Mouse (Mus musculus): Measurements from ENCODE around the gene Zfp14. TPM values are rescaled to one million over a fixed set of nuclear protein-coding genes. Genes with fewer than 3 reads are reported as not detected.

Zfp14 gene
- polyA plus RNA-seq, 1 experiment from 2014 or later = 4.1 TPM

- H3K4me3 ChIP-seq (ENCODE audit: low read length) = no peak overlapping the region
- peaks cover 70% of the 10 kb centered on the region for H3K36me3 ChIP-seq (ENCODE audit: control insufficient read depth, insufficient read depth, low read length)
- peak; percentile 39; the same call in 1 of the 2 replicates for ATAC-seq (ENCODE audit: low FRiP score, low TSS enrichment)
- H3K27ac ChIP-seq (ENCODE audit: low read depth, low read length) = no peak overlapping the region
- no peaks in the 10 kb centered on the region for H3K27me3 ChIP-seq (ENCODE audit: control insufficient read depth, insufficient read depth, low read length)
- no peaks in the 10 kb centered on the region for H3K4me1 ChIP-seq (ENCODE audit: control insufficient read depth, insufficient read depth, low read length)
- H3K9ac ChIP-seq (ENCODE audit: low read depth, low read length) = no peak overlapping the region
- no peak overlapping the region for H3K4me2 ChIP-seq (replicated peaks; ENCODE audit: low read depth, low read length)
- H3K9me3 ChIP-seq (ENCODE audit: control insufficient read depth, low read length) = no peaks in the 10 kb centered on the region
- 93% methylated on average over 8 of the region's 8 CpGs for WGBS
These were observed 56.0 kb downstream of the Zfp14 start for GRCm38 (mm10) chr7:29995134-29995533.

- ATAC-seq (ENCODE audit: low FRiP score, low TSS enrichment) = no peak
- WGBS = 95% methylated on average over 9 of the region's 9 CpGs
- Histone ChIP-seq H3K9me3 (ENCODE audit: control insufficient read depth, low read length) (no peaks in the 10 kb centered on the region), H3K9ac (ENCODE audit: low read depth, low read length) (no peak overlapping the region), H3K36me3 (ENCODE audit: control insufficient read depth, insufficient read depth, low read length) (peaks cover 64% of the 10 kb centered on the region), H3K4me3 (ENCODE audit: low read length) (no peak overlapping the region), H3K27ac (ENCODE audit: low read depth, low read length) (no peak overlapping the region), H3K4me1 (ENCODE audit: control insufficient read depth, insufficient read depth, low read length) (no peaks in the 10 kb centered on the region), H3K4me2 (replicated peaks; ENCODE audit: low read depth, low read length) (no peak overlapping the region), H3K27me3 (ENCODE audit: control insufficient read depth, insufficient read depth, low read length) (no peaks in the 10 kb centered on the region)
These were observed 57.8 kb downstream of the Zfp14 start for GRCm38 (mm10) chr7:29993340-29993739.

- ATAC-seq (ENCODE audit: low FRiP score, low TSS enrichment) = no peak
- Histone ChIP-seq H3K4me2 (replicated peaks; ENCODE audit: low read depth, low read length) (no peak overlapping the region), H3K36me3 (ENCODE audit: control insufficient read depth, insufficient read depth, low read length) (peaks cover 63% of the 10 kb centered on the region), H3K4me1 (ENCODE audit: control insufficient read depth, insufficient read depth, low read length) (no peaks in the 10 kb centered on the region), H3K27ac (ENCODE audit: low read depth, low read length) (no peak overlapping the region), H3K9me3 (ENCODE audit: control insufficient read depth, low read length) (no peaks in the 10 kb centered on the region), H3K9ac (ENCODE audit: low read depth, low read length) (no peak overlapping the region), H3K4me3 (ENCODE audit: low read length) (no peak overlapping the region), H3K27me3 (ENCODE audit: control insufficient read depth, insufficient read depth, low read length) (no peaks in the 10 kb centered on the region)
- WGBS = 97% methylated on average over 8 of the region's 8 CpGs
These were observed 58.5 kb downstream of the Zfp14 start for GRCm38 (mm10) chr7:29992698-29993097.

GRCm38 (mm10) chr7:29989031-29989430, 62.1 kb downstream of the Zfp14 start:
- Histone ChIP-seq H3K9me3 (ENCODE audit: control insufficient read depth, low read length) (no peaks in the 10 kb centered on the region), H3K4me1 (ENCODE audit: control insufficient read depth, insufficient read depth, low read length) (0 out of 2 replicates have a peak, but pooled peaks cover 7% of the 10 kb centered on the region), H3K27me3 (ENCODE audit: control insufficient read depth, insufficient read depth, low read length) (no peaks in the 10 kb centered on the region), H3K27ac (ENCODE audit: low read depth, low read length) (no peak overlapping the region), H3K4me3 (ENCODE audit: low read length) (no peak overlapping the region), H3K36me3 (ENCODE audit: control insufficient read depth, insufficient read depth, low read length) (peaks cover 66% of the 10 kb centered on the region), H3K9ac (ENCODE audit: low read depth, low read length) (no peak overlapping the region), H3K4me2 (replicated peaks; ENCODE audit: low read depth, low read length) (no peak overlapping the region)
- whole genome bisulfite sequencing = 88% methylated on average over 11 of the region's 11 CpGs
- ATAC-seq (ENCODE audit: low FRiP score, low TSS enrichment) = no peak

- 94% methylated on average over 5 of the region's 5 CpGs for WGBS
- no peak overlapping the region for H3K4me3 ChIP-seq (ENCODE audit: low read length)
- peaks cover 56% of the 10 kb centered on the region for H3K36me3 ChIP-seq (ENCODE audit: control insufficient read depth, insufficient read depth, low read length)
- H3K27ac ChIP-seq (ENCODE audit: low read depth, low read length) = no peak overlapping the region
- H3K27me3 ChIP-seq (ENCODE audit: control insufficient read depth, insufficient read depth, low read length) = no peaks in the 10 kb centered on the region
- H3K9ac ChIP-seq (ENCODE audit: low read depth, low read length) = no peak overlapping the region
- no peaks in the 10 kb centered on the region for H3K9me3 ChIP-seq (ENCODE audit: control insufficient read depth, low read length)
- peaks cover 14% of the 10 kb centered on the region; the same call in 1 of the 2 replicates for H3K4me1 ChIP-seq (ENCODE audit: control insufficient read depth, insufficient read depth, low read length)
- H3K4me2 ChIP-seq (replicated peaks; ENCODE audit: low read depth, low read length) = no peak overlapping the region
- no peak for ATAC-seq (ENCODE audit: low FRiP score, low TSS enrichment)
These were observed 63.6 kb downstream of the Zfp14 start for GRCm38 (mm10) chr7:29987551-29987950.

Small RNA genes within 50 kb of the gene (microRNA-seq; reads per million reads assigned to microRNA genes)
- not detected for gene Gm23368

Other genes starting within 250 kb of the Zfp14 start
- 4.9 and 12.3 TPM in 2 replicates for gene Zfp790, start 235.3 kb downstream of the Zfp14 start, polyA plus RNA-seq (2014; fragmentation: Nextera tagmentation; extraction: Ambion mirVana)
- gene Zfp940, start 197.7 kb downstream of the Zfp14 start, polyA plus RNA-seq (2014; fragmentation: Nextera tagmentation; extraction: Ambion mirVana) = 4.7 and 7.6 TPM in 2 replicates
- gene Zfp420, start 191.4 kb downstream of the Zfp14 start, polyA plus RNA-seq (2014; fragmentation: Nextera tagmentation; extraction: Ambion mirVana) = 7.2 and 9.1 TPM in 2 replicates
- 8.7 and 13.0 TPM in 2 replicates for gene Zfp27, start 144.8 kb downstream of the Zfp14 start, polyA plus RNA-seq (2014; fragmentation: Nextera tagmentation; extraction: Ambion mirVana)
- 5.7 and 7.2 TPM in 2 replicates for gene Zfp383, start 143.2 kb downstream of the Zfp14 start, polyA plus RNA-seq (2014; fragmentation: Nextera tagmentation; extraction: Ambion mirVana)
- gene Zfp74, start 97.3 kb downstream of the Zfp14 start, polyA plus RNA-seq (2014; fragmentation: Nextera tagmentation; extraction: Ambion mirVana) = 7.2 and 11.0 TPM in 2 replicates
- gene Zfp568, start 67.4 kb downstream of the Zfp14 start, polyA plus RNA-seq (2014; fragmentation: Nextera tagmentation; extraction: Ambion mirVana) = 13.4 and 26.6 TPM in 2 replicates
- 3.5 and 5.7 TPM in 2 replicates for gene Zfp82, start 21.5 kb upstream of the Zfp14 start, polyA plus RNA-seq (2014; fragmentation: Nextera tagmentation; extraction: Ambion mirVana)
- 0.58 and 1.9 TPM in 2 replicates for gene Gm26920, start 39.0 kb upstream of the Zfp14 start, polyA plus RNA-seq (2014; fragmentation: Nextera tagmentation; extraction: Ambion mirVana)
- gene Zfp566, start 39.1 kb upstream of the Zfp14 start, polyA plus RNA-seq (2014; fragmentation: Nextera tagmentation; extraction: Ambion mirVana) = 13.8 and 14.4 TPM in 2 replicates
- 98.2 and 125 TPM in 2 replicates for gene Zfp260, start 43.4 kb upstream of the Zfp14 start, polyA plus RNA-seq (2014; fragmentation: Nextera tagmentation; extraction: Ambion mirVana)
- 5.2 and 6.1 TPM in 2 replicates for gene Zfp382, start 70.6 kb upstream of the Zfp14 start, polyA plus RNA-seq (2014; fragmentation: Nextera tagmentation; extraction: Ambion mirVana)
- 20.2 and 23.0 TPM in 2 replicates for gene Zfp146, start 118.4 kb upstream of the Zfp14 start, polyA plus RNA-seq (2014; fragmentation: Nextera tagmentation; extraction: Ambion mirVana)
- gene Cox7a1, start 132.8 kb upstream of the Zfp14 start, polyA plus RNA-seq (2014; fragmentation: Nextera tagmentation; extraction: Ambion mirVana) = 4.5 TPM in 2 replicates
- 83.1 and 120 TPM in 2 replicates for gene Capns1, start 147.4 kb upstream of the Zfp14 start, polyA plus RNA-seq (2014; fragmentation: Nextera tagmentation; extraction: Ambion mirVana)
- gene Polr2i, start 180.6 kb upstream of the Zfp14 start, polyA plus RNA-seq (2014; fragmentation: Nextera tagmentation; extraction: Ambion mirVana) = 173 and 268 TPM in 2 replicates
- gene Tbcb, start 180.9 kb upstream of the Zfp14 start, polyA plus RNA-seq (2014; fragmentation: Nextera tagmentation; extraction: Ambion mirVana) = 174 and 199 TPM in 2 replicates
- gene Ovol3, start 184.3 kb upstream of the Zfp14 start, polyA plus RNA-seq (2014; fragmentation: Nextera tagmentation; extraction: Ambion mirVana) = not detected in 2 replicates
- gene Thap8, start 228.7 kb upstream of the Zfp14 start, polyA plus RNA-seq (2014; fragmentation: Nextera tagmentation; extraction: Ambion mirVana) = 0.22 and 0.43 TPM in 2 replicates
- 7.8 and 11.1 TPM in 2 replicates for gene Wdr62, start 229.0 kb upstream of the Zfp14 start, polyA plus RNA-seq (2014; fragmentation: Nextera tagmentation; extraction: Ambion mirVana)
- gene Clip3, start 240.3 kb upstream of the Zfp14 start, polyA plus RNA-seq (2014; fragmentation: Nextera tagmentation; extraction: Ambion mirVana) = 30.7 and 51.1 TPM in 2 replicates

Data from kidney, embryonic 14.5 days (tissue).